Mouse (Mus musculus) lung, embryonic 16.5 days (tissue): ENCODE results near the gene Btnl2. TPM values are rescaled to one million over a fixed set of nuclear protein-coding genes. Genes with fewer than 3 reads are reported as not detected.

Experiments used
- ATAC-seq: fragments of 200-750 bp; cut with Nextera tagmentation; 2 replicates; pipeline ENCODE4 v1.8.0; 2017; ENCODE audit warnings: low read depth, mild to moderate bottlenecking, moderate library complexity
- H3K27ac ChIP-seq: fragments of 300-500 bp; sonication (generic); 2 replicates; pipeline ENCODE4 v1.5.1; 2014; ENCODE audit warnings: mild to moderate bottlenecking, control low read depth, low read length
- H3K27me3 ChIP-seq: fragments of 300-500 bp; sonication (generic); 2 replicates; pipeline ENCODE4 v1.6.1; 2014; ENCODE audit warnings: low read depth, low read length, mixed read lengths; ENCODE audit not compliant: control insufficient read depth, insufficient read depth
- H3K36me3 ChIP-seq: fragments of 300-500 bp; sonication (generic); 2 replicates; pipeline ENCODE4 v1.6.1; 2014; ENCODE audit warnings: low read length; ENCODE audit not compliant: control insufficient read depth, insufficient read depth
- H3K4me1 ChIP-seq: fragments of 300-500 bp; sonication (generic); replicated peaks from 2 replicates; pipeline ENCODE4 v1.6.1; 2014; ENCODE audit warnings: low read length, mixed read lengths; ENCODE audit not compliant: control insufficient read depth, insufficient read depth
- H3K4me2 ChIP-seq: fragments of 300-500 bp; sonication (generic); 2 replicates; pipeline ENCODE4 v1.6.1; 2014; ENCODE audit warnings: low read depth, low read length, control low read depth
- H3K4me3 ChIP-seq: fragments of 300-500 bp; sonication (generic); 2 replicates; pipeline ENCODE4 v1.5.1; 2014; ENCODE audit warnings: mild to moderate bottlenecking, low read length, control low read depth
- H3K9ac ChIP-seq: fragments of 300-500 bp; sonication (generic); 2 replicates; pipeline ENCODE4 v1.6.1; 2014; ENCODE audit warnings: low read length, control low read depth
- H3K9me3 ChIP-seq: fragments of 300-500 bp; sonication (generic); 2 replicates; pipeline ENCODE4 v1.6.1; 2016; ENCODE audit warnings: low read length; ENCODE audit not compliant: control insufficient read depth
- WGBS: fragments of 180-500 bp; shearing (Covaris S2); extraction: QIAGEN DNeasy Blood & Tissue Kit; methylation state at CpG from one replicate; pipeline ENCODE4 v1.1.7; 2014; 5-methylcytosine and 5-hydroxymethylcytosine counted together
- polyA plus RNA-seq: library from polyadenylated mRNA; unstranded; fragments of >200 nt; fragmentation: Nextera tagmentation; extraction: Ambion mirVana; gene quantifications from 2 replicates; pipeline ENCODE4 v1.2.1, GENCODE M21; 2015

Btnl2 gene
- polyA plus RNA-seq, 1 experiment from 2014 or later = 0.09 TPM

DNA sequence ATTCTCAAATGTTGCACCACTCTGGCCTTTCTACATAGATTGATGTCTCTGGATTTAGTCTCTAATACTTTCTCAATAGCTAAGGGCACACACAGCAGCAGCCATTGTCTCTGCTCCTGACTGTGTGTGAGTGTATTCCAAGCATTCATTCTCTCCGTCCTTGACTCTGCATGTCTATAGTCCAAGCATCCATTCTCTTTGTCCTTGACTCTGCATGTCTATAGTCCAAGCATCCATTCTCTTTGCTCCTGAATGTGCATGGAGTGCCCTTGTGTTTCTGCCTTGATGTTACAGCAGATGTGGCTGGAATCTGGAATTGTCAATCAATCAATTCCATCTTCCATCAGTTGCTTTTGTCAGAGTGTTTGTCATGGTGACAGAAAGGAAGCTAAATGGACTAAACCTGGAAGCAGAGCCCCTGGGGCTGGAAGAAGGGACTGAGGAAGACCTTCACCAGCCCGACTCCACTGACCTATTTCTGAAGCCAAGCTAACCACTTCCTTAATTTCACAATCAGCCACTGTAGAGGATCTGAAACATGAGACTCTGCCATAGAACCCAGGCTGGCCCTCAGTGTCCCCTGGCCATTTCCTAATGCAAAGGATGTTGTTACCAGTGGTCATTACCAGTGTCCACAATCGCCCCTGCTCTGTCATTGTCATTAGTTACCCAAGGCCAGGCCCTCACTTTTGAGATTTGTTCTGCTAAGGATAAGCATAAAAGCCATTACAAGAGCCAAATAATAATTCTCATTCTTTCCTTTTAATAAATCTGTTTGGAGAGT lies 13.8 kb upstream of the Btnl2 start:
- Histone ChIP-seq H3K9ac (no peak overlapping the region), H3K27me3 (no peaks in the 10 kb centered on the region), H3K4me3 (no peak overlapping the region), H3K4me2 (no peak overlapping the region), H3K36me3 (no peaks in the 10 kb centered on the region), H3K4me1 (no peaks in the 10 kb centered on the region), H3K27ac (no peak overlapping the region), H3K9me3 (no peaks in the 10 kb centered on the region)
- no peak for ATAC-seq
- WGBS = 57% methylated on average over 3 of the region's 3 CpGs

DNA sequence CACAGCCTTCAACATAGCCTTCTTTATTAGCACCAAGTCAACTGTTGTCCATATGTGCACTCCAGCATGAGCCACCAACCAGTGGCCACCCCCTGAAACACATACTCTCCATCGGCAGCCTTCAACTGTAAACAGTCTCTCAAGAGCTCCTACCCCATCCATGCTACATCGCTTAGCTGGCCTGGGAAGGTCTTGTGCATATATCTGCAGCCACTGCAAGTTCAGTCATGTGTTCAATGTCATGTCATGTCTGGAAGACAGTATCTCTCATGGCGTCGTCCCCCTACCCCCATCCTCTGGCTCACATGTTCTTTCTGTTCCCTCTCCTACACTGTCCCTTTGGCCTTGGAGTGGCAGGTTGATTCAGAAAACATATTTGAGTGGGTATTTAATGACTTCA lies 9.7 kb upstream of the Btnl2 start:
- no peak overlapping the region for H3K27ac ChIP-seq
- 78% methylated on average over 4 of the region's 4 CpGs for WGBS

DNA sequence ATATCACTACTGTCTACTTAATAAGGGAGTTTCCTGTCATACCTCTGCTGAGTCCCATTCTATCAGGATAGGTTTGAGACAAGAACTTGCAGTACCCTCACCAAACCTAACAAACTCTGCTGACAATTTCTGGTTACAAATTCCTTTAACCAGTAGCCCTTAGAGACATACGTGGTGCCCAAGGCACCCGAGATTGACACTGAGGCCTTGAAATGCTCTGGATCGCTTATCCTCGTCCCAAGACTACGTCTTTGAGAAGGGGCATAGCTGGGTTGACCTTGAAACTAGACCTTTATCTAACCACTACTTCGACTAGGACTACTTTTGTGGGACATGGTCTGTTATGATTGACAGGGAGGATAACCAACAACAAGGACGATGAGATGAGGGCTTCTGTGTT lies 9.1 kb upstream of the Btnl2 start:
- Histone ChIP-seq H3K9ac (no peak overlapping the region), H3K9me3 (no peaks in the 10 kb centered on the region), H3K4me1 (no peaks in the 10 kb centered on the region), H3K36me3 (no peaks in the 10 kb centered on the region), H3K27ac (no peak overlapping the region), H3K4me2 (no peak overlapping the region), H3K27me3 (no peaks in the 10 kb centered on the region), H3K4me3 (no peak overlapping the region)
- WGBS = 83% methylated on average over 7 of the region's 7 CpGs
- no peak for ATAC-seq

More for the DNA sequence above, 9.7 kb upstream of the Btnl2 start:
- Histone ChIP-seq H3K4me2 (no peak overlapping the region), H3K9ac (no peak overlapping the region), H3K9me3 (no peaks in the 10 kb centered on the region), H3K4me1 (no peaks in the 10 kb centered on the region), H3K36me3 (no peaks in the 10 kb centered on the region), H3K4me3 (no peak overlapping the region), H3K27me3 (no peaks in the 10 kb centered on the region)
- no peak for ATAC-seq

DNA sequence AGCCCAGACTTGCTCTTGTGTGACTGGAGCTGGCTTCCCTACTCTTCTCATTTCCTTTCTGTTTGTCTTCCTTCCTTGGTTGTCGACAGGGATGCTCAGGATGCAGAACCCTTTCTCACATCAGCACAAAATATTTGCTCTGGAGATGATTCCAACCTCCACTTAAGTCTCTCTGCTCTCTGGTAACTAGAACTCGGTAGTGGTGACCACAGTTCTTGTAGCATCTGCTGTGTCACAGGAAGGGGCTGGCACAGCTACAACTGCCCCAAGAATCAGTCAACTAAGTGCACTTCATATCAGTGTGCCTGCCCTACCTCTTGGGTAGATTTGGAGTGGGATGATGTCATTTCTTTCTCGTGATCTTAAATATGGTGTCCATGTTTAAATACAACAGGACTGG lies 8.6 kb upstream of the Btnl2 start:
- no peak overlapping the region for H3K9ac ChIP-seq
- H3K4me3 ChIP-seq = no peak overlapping the region
- H3K9me3 ChIP-seq = no peaks in the 10 kb centered on the region
- no peak overlapping the region for H3K4me2 ChIP-seq
- no peak overlapping the region for H3K27ac ChIP-seq
- H3K27me3 ChIP-seq = no peaks in the 10 kb centered on the region
- WGBS = 53% methylated on average over 3 of the region's 3 CpGs
- ATAC-seq = no peak
- H3K36me3 ChIP-seq = no peaks in the 10 kb centered on the region
- H3K4me1 ChIP-seq = no peaks in the 10 kb centered on the region

DNA sequence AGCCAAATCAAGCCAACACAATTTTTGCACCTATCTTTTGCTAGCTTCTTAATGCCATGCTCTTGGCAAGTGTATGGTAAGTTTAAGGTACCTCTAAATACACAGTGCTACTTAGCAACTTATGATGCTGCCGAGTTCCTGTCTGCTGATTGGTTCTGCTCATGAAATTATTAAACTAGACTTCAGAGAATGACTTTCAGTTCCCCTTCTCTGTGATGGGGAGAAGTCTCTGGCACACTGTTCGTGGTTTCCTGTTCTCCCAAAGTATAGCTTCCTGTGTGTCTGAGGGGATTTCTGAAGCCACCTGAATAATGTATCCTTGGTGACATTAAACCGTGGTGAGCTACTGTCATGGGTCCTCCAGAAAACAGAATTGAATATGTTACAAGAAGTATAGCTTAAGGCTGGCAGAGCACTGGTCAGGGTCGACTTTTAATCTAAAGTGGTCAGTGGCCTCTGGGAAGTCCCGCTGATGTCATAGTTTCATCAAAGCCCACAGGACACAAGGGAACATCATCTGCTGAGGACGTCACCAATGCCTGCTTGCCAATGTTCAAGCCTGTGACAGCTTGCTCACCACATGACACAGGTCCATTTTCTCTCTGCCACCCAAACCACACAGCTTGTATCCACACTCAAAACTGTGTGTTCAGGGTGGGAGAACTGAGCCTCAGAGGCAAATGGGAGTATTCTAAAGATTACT lies 6.9 kb upstream of the Btnl2 start:
- Histone ChIP-seq H3K4me3 (no peak overlapping the region), H3K27ac (no peak overlapping the region), H3K9me3 (no peaks in the 10 kb centered on the region), H3K27me3 (no peaks in the 10 kb centered on the region), H3K36me3 (no peaks in the 10 kb centered on the region), H3K9ac (no peak overlapping the region), H3K4me1 (no peaks in the 10 kb centered on the region), H3K4me2 (no peak overlapping the region)
- 59% methylated on average over 6 of the region's 6 CpGs for WGBS
- no peak for ATAC-seq

DNA sequence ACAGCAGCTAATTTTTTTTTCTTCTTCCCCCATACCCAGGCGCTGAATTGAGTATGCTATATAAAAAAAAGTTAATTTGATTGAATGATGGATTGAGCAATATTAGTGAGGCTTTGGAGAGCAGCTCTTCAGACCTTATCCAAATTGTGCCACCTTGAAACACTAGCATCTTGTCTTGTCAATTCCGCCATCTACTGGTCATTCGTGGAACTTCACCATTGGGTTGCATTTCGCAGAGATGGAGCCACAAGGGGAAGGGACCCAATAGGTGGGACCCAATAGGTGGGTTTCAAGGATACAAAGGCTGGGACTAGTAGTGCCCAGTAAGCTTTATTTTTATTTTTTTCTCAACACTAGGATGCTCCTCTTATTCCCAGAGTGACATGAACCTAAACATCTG lies 5.2 kb upstream of the Btnl2 start:
- Histone ChIP-seq H3K9me3 (no peaks in the 10 kb centered on the region), H3K9ac (no peak overlapping the region), H3K4me1 (no peaks in the 10 kb centered on the region), H3K36me3 (no peaks in the 10 kb centered on the region), H3K27ac (no peak overlapping the region), H3K4me3 (no peak overlapping the region), H3K27me3 (no peaks in the 10 kb centered on the region), H3K4me2 (no peak overlapping the region)
- ATAC-seq = no peak
- 6% methylated on average over 4 of the region's 4 CpGs for WGBS

DNA sequence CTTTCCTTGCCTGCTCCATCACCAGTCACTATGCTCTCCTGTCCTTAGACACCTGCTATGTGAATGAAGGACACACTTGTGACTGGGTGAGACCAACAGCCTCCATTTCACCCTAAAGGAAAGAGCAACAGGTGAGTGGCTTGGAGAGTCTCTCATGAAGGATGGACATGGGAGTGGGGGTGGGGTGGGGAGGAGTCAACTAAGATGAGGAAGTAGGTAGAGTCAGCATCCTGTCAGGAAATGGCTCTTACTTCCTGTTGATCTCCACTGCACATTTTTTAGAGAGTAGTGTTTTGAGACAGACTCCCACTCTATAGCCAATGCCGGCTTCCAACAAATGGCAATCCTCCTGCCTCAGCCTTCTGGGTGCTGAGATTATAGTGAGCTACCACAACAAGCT lies 318 bp downstream of the Btnl2 start:
- Histone ChIP-seq H3K27ac (no peak overlapping the region), H3K9me3 (no peaks in the 10 kb centered on the region), H3K4me2 (no peak overlapping the region), H3K27me3 (no peaks in the 10 kb centered on the region), H3K4me3 (no peak overlapping the region), H3K9ac (no peak overlapping the region), H3K4me1 (no peaks in the 10 kb centered on the region), H3K36me3 (no peaks in the 10 kb centered on the region)
- 65% methylated on average over 1 of the region's 1 CpGs for WGBS
- ATAC-seq = no peak

DNA sequence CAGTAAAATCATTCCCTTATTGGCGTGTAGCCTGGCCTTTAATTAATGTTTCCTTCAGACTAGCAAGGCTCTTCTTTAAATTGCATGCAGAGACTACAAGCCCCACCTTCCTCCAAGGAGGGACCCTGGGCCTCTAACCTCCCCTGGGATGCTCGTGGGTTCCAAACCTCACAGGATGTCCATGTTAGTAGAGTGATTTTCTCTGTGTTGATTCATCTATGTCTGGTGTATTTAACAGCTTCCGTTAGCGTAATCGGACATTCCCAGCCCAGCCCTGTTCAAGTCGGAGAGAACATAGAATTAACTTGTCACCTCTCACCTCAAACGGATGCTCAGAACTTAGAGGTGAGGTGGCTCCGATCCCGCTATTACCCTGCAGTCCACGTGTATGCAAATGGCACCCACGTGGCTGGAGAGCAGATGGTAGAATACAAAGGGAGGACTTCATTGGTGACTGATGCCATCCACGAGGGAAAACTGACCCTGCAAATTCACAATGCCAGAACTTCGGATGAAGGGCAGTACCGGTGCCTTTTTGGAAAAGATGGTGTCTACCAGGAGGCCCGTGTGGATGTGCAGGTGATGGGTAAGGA lies 8.4 kb downstream of the Btnl2 start:
- no peaks in the 10 kb centered on the region for H3K9me3 ChIP-seq
- H3K4me2 ChIP-seq = no peak overlapping the region
- H3K27me3 ChIP-seq = no peaks in the 10 kb centered on the region
- no peak overlapping the region for H3K9ac ChIP-seq
- no peak overlapping the region for H3K4me3 ChIP-seq
- H3K36me3 ChIP-seq = no peaks in the 10 kb centered on the region
- no peaks in the 10 kb centered on the region for H3K4me1 ChIP-seq
- ATAC-seq = no peak
- H3K27ac ChIP-seq = no peak overlapping the region
- WGBS = 76% methylated on average over 15 of the region's 15 CpGs

DNA sequence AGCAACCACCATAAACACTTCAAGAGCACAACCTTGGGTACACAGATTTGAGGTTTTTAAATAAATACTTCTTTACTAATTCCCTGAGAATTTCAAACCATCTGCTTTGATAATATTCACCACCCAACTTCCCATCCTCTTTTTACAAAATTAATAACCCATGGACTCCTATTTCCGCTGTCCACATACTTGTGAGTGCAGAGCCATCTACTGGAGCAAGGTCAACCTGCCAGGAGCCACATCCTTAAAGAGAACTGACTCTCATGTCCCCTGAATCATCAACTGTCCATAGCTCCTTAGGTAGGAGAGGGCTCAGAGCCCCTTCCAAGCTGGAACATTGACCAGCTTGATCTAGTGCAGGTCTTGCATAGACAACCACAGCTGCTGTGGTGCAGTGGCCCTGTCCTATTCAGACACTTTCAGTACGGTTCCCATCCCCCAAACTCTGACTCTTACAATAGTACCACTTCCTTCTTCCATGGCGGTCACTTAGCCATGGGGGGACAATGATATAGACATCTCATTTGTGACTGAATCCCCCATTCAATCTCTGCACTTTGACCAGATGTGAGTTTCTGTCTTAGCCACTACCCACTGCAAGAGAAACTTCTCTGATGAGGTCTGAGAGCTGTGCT lies 9.2 kb downstream of the Btnl2 start:
- H3K4me1 ChIP-seq = no peaks in the 10 kb centered on the region
- no peak overlapping the region for H3K4me2 ChIP-seq
- no peaks in the 10 kb centered on the region for H3K27me3 ChIP-seq
- H3K9me3 ChIP-seq = no peaks in the 10 kb centered on the region
- no peak for ATAC-seq
- no peaks in the 10 kb centered on the region for H3K36me3 ChIP-seq
- H3K9ac ChIP-seq = no peak overlapping the region
- whole genome bisulfite sequencing = 68% methylated on average over 3 of the region's 3 CpGs
- H3K4me3 ChIP-seq = no peak overlapping the region
- no peak overlapping the region for H3K27ac ChIP-seq
